Mouse (Mus musculus) bone marrow macrophage, adult 2 months (primary cell): Measurements from ENCODE around the gene Ankrd39. TPM values are rescaled to one million over a fixed set of nuclear protein-coding genes. Genes with fewer than 3 reads are reported as not detected.
"Not testable (repeated sequence)": the region's sequence is repeated elsewhere in the genome, so short reads cannot be mapped to it uniquely, and the experiment has no call there.

ENCODE experiments used
- H3K27ac ChIP-seq: 2 replicates; pipeline ENCODE4 v1.5.1; 2012; ENCODE audit warnings: low read depth, low read length; ENCODE audit not compliant: insufficient read depth
- H3K4me1 ChIP-seq: 2 replicates; pipeline ENCODE4 v1.6.1; 2012; ENCODE audit warnings: low read length; ENCODE audit not compliant: control insufficient read depth, insufficient read depth
- H3K4me3 ChIP-seq: 2 replicates; pipeline ENCODE4 v1.5.1; 2012; ENCODE audit warnings: mild to moderate bottlenecking, low read length, moderate library complexity; ENCODE audit not compliant: insufficient read depth
- CTCF ChIP-seq: IDR thresholded peaks from 2 replicates; pipeline ENCODE4 v1.5.1; 2012; ENCODE audit warnings: low read depth, mild to moderate bottlenecking, low read length, moderate library complexity
- POLR2A ChIP-seq: IDR thresholded peaks from 2 replicates; pipeline ENCODE4 v1.6.1; 2012; ENCODE audit warnings: mild to moderate bottlenecking, low read depth, low read length, borderline replicate concordance
- polyA plus RNA-seq: library from polyadenylated mRNA; stranded (reverse); fragments of >200 nt; gene quantifications from 2 replicates; pipeline ENCODE4 v1.2.4, GENCODE M21; 2012; ENCODE audit not compliant: missing spikeins, insufficient read depth, insufficient read length

Gene Ankrd39
- polyA plus RNA-seq, 1 experiment, result 6.8 TPM

- no peak for TF ChIP-seq CTCF
- TF ChIP-seq POLR2A, result no peak
- H3K4me3 ChIP-seq, result no peak overlapping the region
- peaks cover 2% of the 10 kb centered on the region; the same call in 1 of the 2 replicates for H3K4me1 ChIP-seq
- no peak overlapping the region for H3K27ac ChIP-seq
These were observed 6.4 kb downstream of the Ankrd39 start for GRCm38 (mm10) chr1:36540807-36541206.

- Histone ChIP-seq H3K4me3 (no peak overlapping the region), H3K27ac (no peak overlapping the region), H3K4me1 (no peaks in the 10 kb centered on the region)
- TF ChIP-seq POLR2A (no peak), CTCF (no peak)
These were observed 7.1 kb downstream of the Ankrd39 start for GRCm38 (mm10) chr1:36540132-36540531.

GRCm38 (mm10) chr1:36539186-36539585 is 8.1 kb downstream of the Ankrd39 start, which contains the start of gene Gm42417:
TSS of gene Gm42417 (minus strand) at chr1:36539429.
- H3K27ac ChIP-seq, result no peak within 1 kb of the TSS
- TF ChIP-seq POLR2A (no peak), CTCF (no peak)

GRCm38 (mm10) chr1:36538727-36539126 is 8.5 kb downstream of the Ankrd39 start:
- H3K27ac ChIP-seq, result no peak overlapping the region
- no peak for TF ChIP-seq POLR2A
- no peak for TF ChIP-seq CTCF
- no peaks in the 10 kb centered on the region for H3K4me1 ChIP-seq
- H3K4me3 ChIP-seq, result no peak overlapping the region

More at GRCm38 (mm10) chr1:36539186-36539585, 8.1 kb downstream of the Ankrd39 start, which contains the start of gene Gm42417:
- H3K4me3 ChIP-seq, result no peak within 1 kb of the TSS
- H3K4me1 ChIP-seq, result no peaks in the 10 kb centered on the region

- H3K4me1 ChIP-seq, H3K4me3 ChIP-seq, H3K27ac ChIP-seq: not testable (repeated sequence)
These were observed 10.5 kb downstream of the Ankrd39 start, which contains the start of gene Ankrd23 for GRCm38 (mm10) chr1:36536783-36537182. TSS of gene Ankrd23 (minus strand) at chr1:36536883.

GRCm38 (mm10) chr1:36536397-36536728 is 10.9 kb downstream of the Ankrd39 start:
- Histone ChIP-seq H3K4me3 (no peak overlapping the region), H3K27ac (no peak overlapping the region), H3K4me1 (no peaks in the 10 kb centered on the region)
- TF ChIP-seq CTCF (no peak), POLR2A (no peak)

- TF ChIP-seq CTCF (no peak), POLR2A (no peak)
- Histone ChIP-seq H3K4me1 (no peaks in the 10 kb centered on the region), H3K27ac (no peak overlapping the region), H3K4me3 (no peak overlapping the region)
These were observed 11.5 kb downstream of the Ankrd39 start for GRCm38 (mm10) chr1:36535477-36536396.

GRCm38 (mm10) chr1:36534595-36535058 is 12.6 kb downstream of the Ankrd39 start:
- Histone ChIP-seq H3K4me1 (no peaks in the 10 kb centered on the region), H3K4me3 (no peak overlapping the region), H3K27ac (no peak overlapping the region)
- TF ChIP-seq CTCF (no peak), POLR2A (no peak)

GRCm38 (mm10) chr1:36533546-36533945 is 13.7 kb downstream of the Ankrd39 start:
- Histone ChIP-seq H3K4me1 (no peaks in the 10 kb centered on the region), H3K27ac (no peak overlapping the region), H3K4me3 (no peak overlapping the region)
- TF ChIP-seq CTCF, result no peak

GRCm38 (mm10) chr1:36531461-36531860 is 15.8 kb downstream of the Ankrd39 start:
- Histone ChIP-seq H3K27ac (no peak overlapping the region), H3K4me3 (no peak overlapping the region), H3K4me1 (0 out of 2 replicates have a peak, but pooled peaks cover 4% of the 10 kb centered on the region)
- TF ChIP-seq POLR2A (no peak), CTCF (no peak)

- H3K4me3 ChIP-seq, result no peak overlapping the region
- no peak overlapping the region for H3K27ac ChIP-seq
- H3K4me1 ChIP-seq, result 0 out of 2 replicates have a peak, but pooled peaks cover 4% of the 10 kb centered on the region
- TF ChIP-seq CTCF (no peak), POLR2A (no peak)
These were observed 16.3 kb downstream of the Ankrd39 start for GRCm38 (mm10) chr1:36530962-36531361.
